Mouse (Mus musculus) heart, postnatal 0 days (tissue): Measurements from ENCODE around the gene Gm49383.

Experiments
- CTCF ChIP-seq: IDR thresholded peaks from 2 replicates; pipeline ENCODE4 v1.5.1; 2016; ENCODE audit warnings: antibody characterized with exemption, control low read depth, low read depth
- EP300 ChIP-seq: IDR thresholded peaks from 2 replicates; pipeline ENCODE4 v1.6.1; 2016; ENCODE audit warnings: antibody characterized with exemption, low read depth

- TF ChIP-seq EP300: no peak
- no peak for TF ChIP-seq CTCF
These were observed 29.0 kb downstream of the Gm49383 start for GRCm38 (mm10) chr12:69167656-69168460.
